Mouse (Mus musculus) spleen, embryonic (tissue): ENCODE results near the gene Ddx27.

Experiments
- CTCF ChIA-PET: fragments of 350-600 bp; sonication (Branson Sonifier 250); formaldehyde crosslinking; loops from one replicate; lab custom pipeline; 2022; lab: Charles Lee

Ddx27 gene

DNA sequence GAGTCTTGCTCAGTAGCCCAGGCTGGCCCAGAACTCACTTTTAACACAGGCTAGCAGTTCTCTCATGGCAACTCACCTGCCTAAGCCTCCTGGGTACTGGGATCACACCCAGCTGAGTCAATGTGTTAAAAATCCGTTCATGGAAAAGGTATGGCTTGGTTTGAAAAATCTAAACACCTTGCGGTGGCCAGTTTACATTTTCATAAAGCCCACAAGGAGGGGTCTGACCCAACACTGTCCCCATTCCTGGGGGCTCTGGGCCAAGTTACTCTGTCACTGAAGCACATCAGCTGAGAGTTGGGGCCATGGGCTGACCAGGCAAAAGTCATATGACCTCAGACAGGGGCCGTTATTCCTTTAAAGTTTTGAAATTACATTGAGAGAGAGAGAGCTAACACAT is 65.4 kb downstream of the Ddx27 start:
- CTCF ChIA-PET, result no interaction called here

GRCm38 (mm10) chr2:167081135-167081534 is 66.1 kb downstream of the Ddx27 start:
- CTCF ChIA-PET, result interaction anchor here (0.6 kb wide), 1 partner anchor 81 kb away, joined by 3 read pairs; no protein-coding TSS in a partner anchor

DNA sequence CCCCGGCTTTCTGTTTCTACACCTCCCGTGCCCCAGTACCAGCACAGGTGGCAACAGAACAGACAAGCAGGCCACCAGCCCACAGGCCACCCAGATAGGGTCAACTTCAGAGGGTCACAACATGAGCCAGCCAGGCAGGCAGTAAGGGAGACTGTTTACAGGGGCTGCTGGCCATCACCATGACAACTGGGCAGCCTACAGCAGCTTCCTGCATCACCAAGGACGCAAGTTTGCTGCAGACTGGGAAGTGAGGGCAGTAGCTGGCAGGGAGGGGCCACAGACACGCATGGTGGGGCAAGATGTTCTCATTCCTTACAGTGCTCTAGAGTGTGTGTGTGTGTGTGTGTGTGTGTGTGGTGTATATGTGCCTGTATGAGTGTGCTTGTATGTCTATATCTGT is 66.6 kb downstream of the Ddx27 start:
- CTCF ChIA-PET, result interaction anchor here (0.6 to 1.2 kb wide), 2 partner anchors 81 to 140 kb away, joined by 3 to 4 read pairs; no protein-coding TSS in a partner anchor
